Mouse (Mus musculus): ENCODE data around the gene Zfp771. TPM values are rescaled to one million over a fixed set of nuclear protein-coding genes. Genes with fewer than 3 reads are reported as not detected.

The Zfp771 gene
- polyA plus RNA-seq (2017; shearing (Covaris generic)) = 1.8 TPM

DNA sequence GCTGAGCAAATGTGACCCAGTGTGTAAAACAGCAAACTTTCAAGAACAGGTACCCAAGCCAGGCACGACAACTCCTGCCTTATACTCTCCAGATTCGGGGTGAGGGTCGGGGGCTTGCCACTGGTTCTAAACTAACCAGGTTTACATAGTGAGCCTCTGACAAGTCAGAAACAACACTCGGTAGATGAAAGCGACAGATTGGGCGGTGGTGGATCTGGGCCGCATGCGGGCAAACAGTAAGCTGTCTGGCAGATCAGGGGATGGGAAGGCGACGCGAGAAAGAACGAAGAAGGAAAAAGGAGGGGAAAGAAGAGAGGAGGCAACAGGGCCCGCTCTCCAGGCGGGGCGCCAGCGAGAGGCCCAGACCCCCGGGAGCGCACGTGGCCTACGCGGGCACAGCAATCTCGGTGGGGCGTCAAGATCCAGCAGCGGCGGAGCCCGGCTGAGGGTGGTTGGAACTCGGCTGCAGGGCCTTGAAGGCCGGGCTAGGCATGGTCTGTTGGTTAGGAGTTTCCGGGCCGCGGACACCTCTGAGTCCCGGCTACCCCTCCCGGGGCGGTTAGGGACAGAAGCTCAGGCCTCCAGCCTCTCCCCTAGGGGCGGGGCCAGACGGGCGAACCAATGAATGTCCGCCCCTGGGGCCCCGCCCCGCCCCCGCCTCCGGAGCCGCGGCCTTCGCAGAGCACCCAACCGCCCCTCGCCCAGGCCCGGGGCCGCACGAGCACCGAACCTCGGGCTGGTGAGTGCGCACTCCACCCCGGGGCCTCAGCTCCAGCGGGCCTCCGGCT lies at the start of gene Zfp771:
Gene Zfp771, plus strand, starts transcription at position 405 of the 788 bp plus-strand sequence.

DNA sequence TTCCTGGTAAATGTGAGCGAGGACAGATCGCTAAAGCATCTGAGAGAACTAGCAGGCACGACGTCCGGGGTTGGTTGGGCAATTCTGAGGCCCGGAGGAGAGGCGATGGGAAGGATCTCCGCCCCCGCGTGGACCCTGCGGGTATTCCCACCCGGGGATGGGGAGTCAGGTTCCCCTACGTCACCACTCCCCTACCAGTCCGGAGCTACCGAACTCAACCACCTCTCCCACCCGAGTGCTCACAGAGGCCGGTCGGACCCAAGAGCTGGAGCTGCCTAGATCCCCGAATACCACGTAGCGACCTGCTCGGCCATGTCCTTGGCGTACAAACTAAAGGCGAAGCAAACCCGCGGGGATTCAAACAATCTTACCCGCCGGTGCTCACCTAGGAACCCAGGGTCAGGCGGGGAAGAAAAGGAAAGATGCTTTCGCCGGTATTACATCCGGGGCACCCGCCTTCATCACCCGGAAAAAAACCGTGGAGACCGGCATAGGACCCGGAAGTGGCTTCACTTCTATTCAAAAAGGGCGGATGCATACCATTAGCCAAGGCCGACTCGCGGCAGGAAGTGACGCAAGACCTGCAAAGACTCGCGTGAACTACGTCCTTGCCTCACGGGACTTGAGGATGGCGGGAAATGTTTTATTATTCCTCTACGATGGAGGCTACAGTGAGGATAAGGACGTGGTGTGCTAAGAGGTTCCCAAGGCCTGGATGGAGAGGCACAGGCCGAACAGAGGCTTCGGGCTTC lies 48.4 kb upstream of the Zfp771 start, which contains the start of gene Cd2bp2:
Gene Cd2bp2, minus strand, starts transcription at position 507 of the 752 bp plus-strand sequence.

GRCm38 (mm10) chr7:127208295-127208552 lies 35.9 kb upstream of the Zfp771 start, which contains the start of gene Tbc1d10b:
TSS of gene Tbc1d10b (minus strand) at chr7:127208468.

DNA sequence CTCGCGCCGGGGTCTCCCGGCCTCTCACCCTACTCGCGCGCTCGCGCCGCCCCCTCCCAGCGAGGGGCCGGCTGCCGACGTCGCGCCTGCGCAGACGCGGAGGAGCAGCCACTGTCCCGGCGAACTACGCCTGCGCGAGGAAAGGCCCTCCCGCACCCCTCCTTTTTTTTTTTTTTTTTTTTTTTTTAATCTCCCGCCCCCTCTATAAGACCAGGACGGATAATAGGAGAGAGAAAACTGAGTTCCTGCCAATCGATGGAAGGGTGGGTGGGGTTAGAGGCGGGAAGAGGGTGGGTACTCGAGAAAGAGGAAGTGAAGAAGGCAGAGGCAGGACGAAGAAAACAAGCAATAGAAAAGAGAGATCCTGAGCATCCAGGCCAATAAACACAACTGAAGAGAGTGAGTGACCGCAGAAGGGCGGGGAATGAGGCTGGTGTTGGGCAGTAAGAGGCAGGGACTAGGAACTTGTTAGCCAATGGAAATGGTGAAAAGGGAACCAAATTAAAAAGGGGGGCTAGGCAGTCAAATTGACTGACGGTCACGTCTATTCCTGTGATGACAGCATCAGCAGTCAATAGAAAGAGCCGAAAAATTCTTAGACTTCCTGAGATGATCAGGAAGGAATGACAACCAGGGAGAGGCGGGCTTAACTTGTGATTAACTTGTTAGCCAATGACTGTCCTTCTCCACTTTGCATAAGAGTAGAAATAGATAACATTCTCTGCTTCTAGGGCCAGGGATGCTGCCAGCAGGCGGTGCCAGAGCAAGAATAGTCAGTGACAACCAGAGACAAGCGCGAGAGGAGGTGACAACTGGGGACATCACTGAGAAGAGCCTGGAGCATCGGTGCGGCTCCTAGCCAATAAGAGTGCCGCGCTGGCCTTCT lies 35.3 kb upstream of the Zfp771 start, which contains the start of gene Mylpf:
Gene Mylpf, plus strand, starts transcription at position 338 of the 886 bp plus-strand sequence.

DNA sequence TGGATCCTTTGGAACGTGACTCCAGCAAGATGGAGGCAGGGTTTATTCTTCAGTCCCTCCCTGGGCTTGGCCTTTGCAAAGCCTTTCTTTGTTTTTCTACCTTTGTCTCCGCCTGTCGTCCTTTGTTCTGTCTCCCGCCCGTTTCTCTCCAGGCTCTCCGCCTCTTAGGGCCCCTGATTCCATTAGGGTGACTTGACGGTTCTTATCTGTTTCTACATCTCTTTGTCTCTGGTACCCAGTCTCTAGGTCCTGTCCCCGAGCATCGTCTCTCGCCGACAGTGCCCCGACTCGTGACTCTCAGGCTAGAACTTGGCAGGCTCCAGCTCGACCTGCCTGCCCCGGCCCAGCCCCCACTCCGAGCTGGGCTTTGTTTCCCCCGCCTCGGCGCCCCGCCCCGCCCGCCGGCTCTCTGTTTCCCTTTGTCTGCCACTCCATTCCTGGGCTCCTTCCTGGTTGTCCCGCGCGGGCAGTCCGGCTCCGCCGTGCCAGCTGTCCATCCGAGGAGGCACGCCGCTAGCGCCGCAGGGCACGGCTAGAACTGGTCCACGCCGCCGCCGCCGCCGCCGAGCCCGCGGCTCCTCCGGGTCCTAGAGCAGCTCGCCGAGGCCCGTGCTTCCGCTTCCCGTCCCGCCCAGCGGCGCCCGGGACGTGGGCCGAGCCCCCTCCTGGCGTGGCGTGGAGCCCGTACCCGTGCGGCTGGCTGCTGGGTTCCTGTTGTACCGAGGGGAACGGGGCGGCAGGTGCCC lies 11.3 kb upstream of the Zfp771 start, which contains the start of the genes Zfp553 and Sept1:
Gene Zfp553, plus strand, starts transcription at position 440 of the 746 bp plus-strand sequence.
Gene Sept1, minus strand, starts transcription at position 509 of the 746 bp plus-strand sequence.

DNA sequence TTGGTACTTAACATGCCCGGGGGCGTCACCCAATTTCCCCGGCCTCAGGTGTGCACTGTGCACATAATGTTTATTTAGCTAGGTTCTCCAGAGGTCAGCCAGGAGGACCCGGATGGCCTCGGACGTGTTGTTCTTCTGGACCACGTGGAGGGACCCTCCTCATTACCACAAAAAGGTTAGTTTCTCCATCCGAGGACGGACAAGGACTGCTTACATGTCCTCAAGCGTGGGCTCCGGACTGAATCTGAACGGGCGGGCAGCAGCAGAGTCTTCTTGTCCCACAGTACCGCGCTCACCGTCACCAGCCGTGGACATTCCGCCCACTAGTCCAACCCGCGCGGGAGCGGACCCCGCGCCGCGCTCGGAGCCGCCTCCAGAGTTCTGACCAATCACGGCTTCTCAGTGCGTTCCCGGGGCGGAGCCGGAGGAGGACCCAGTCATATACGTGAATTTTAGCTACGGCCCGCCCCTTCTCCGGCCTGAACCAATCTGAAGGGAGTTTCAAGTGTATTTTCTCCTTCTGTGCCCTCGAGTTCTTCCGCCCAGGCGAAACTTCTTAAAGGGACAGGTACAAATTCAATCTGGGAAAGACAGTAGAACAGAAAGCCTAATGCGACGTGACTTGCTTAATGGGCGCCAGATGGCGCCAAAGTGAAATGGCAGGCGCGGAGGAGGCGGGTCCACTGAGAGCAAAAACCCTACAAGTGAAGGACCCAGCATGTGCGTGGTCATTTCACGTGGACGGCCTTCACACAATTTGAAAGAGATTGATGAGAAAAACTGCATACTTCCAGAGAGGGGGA lies 16.4 kb downstream of the Zfp771 start, which contains the start of gene Dctpp1:
Gene Dctpp1, minus strand, starts transcription at position 401 of the 803 bp plus-strand sequence.

DNA sequence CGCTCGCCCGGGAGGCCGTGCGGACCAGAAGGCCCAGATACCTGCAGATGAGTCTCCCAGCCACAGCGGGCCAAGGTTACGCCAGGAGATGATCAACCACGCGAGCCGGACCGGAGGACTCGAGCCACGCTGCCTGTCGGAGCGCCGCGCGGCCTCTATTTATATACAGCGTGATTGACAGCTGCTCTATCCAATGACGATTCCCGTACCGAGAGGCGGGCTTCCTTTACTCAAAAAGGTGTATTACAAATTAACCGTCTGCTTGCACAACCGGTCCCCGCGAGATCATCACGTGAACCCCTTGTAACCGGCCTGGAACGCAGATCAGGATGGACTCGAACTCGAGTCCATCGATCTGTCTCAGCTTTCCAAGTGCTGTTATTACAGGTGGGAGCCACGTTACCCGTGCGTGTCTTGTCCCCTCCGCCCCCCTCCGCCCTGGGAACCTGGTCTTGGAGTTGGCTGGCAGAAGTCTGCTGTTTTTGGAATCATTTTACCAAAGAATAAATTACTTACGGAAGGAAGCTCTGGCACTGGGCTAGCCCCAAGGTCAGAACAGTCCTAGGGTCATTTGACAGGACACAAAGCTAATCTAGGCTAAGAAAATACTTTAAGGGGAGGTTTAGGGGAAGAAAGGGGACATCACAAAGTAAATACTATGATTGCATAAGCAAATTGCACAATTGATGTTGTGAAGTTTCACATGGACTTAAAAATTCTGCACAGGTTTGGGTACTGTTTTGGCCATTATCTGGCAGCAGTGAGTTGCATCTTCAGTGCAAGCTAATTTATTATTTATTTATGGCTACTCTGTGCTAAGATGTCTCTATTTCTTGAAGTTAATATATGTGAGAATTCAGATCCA lies 30.1 kb downstream of the Zfp771 start, which contains the start of gene Sephs2:
Gene Sephs2, minus strand, starts transcription at position 131 of the 865 bp plus-strand sequence.

DNA sequence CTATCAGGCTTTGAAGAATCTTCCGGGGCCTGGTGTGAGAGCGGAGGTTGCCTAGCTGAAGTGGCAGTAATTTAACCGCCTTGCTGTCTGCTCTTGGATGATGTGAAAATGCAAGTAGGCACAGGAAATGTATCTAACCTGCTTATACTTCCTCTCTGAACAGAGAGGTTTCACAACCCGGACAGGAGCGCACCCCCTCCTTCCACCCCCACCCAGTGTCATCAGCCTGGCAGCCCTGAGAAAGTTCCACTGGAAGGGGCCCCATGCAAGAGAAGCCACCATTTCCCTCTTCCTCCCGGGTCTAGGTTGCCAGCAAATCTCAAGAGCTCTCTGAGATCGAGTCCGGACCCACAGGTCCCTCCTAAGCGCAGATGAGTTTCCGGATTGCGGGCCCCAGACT lies 52.0 kb downstream of the Zfp771 start, which contains the start of gene Itgal:
Gene Itgal, plus strand, starts transcription at position 163 of the 400 bp plus-strand sequence.

Other genes with a start within 250 kb of the Zfp771 start
- gene Mvp, start 229.7 kb upstream of the Zfp771 start, polyA plus RNA-seq (2017; shearing (Covaris generic)) = 61.2 TPM
- 1.2 TPM for gene Pagr1b, start 227.8 kb upstream of the Zfp771 start, polyA plus RNA-seq (2017; shearing (Covaris generic))
- 166 TPM for gene Pagr1a, start 226.9 kb upstream of the Zfp771 start, polyA plus RNA-seq (2017; shearing (Covaris generic))
- 47.3 TPM for gene Gm42742, start 223.2 kb upstream of the Zfp771 start, polyA plus RNA-seq (2017; shearing (Covaris generic))
- gene Prrt2, start 223.1 kb upstream of the Zfp771 start, polyA plus RNA-seq (2017; shearing (Covaris generic)) = 27.4 TPM
- 27.5 TPM for gene Maz, start 217.2 kb upstream of the Zfp771 start, polyA plus RNA-seq (2017; shearing (Covaris generic))
- 16.5 TPM for gene Kif22, start 201.8 kb upstream of the Zfp771 start, polyA plus RNA-seq (2017; shearing (Covaris generic))
- gene Zg16, start 156.9 kb upstream of the Zfp771 start, polyA plus RNA-seq (2017; shearing (Covaris generic)) = not detected
- gene AI467606, start 152.9 kb upstream of the Zfp771 start, polyA plus RNA-seq (2017; shearing (Covaris generic)) = 449 TPM
- gene Qprt, start 122.0 kb upstream of the Zfp771 start, polyA plus RNA-seq (2017; shearing (Covaris generic)) = 19.6 TPM
- gene Spn, start 106.5 kb upstream of the Zfp771 start, polyA plus RNA-seq (2017; shearing (Covaris generic)) = 78.6 TPM
- 89.7 TPM for gene Cd2bp2, start 48.2 kb upstream of the Zfp771 start, polyA plus RNA-seq (2017; shearing (Covaris generic))
- gene Tbc1d10b, start 35.8 kb upstream of the Zfp771 start, polyA plus RNA-seq (2017; shearing (Covaris generic)) = 11.7 TPM
- 18.9 TPM for gene Mylpf, start 35.4 kb upstream of the Zfp771 start, polyA plus RNA-seq (2017; shearing (Covaris generic))
- 26.7 TPM for gene Zfp553, start 11.2 kb upstream of the Zfp771 start, polyA plus RNA-seq (2017; shearing (Covaris generic))
- gene Sept1, start 11.1 kb upstream of the Zfp771 start, polyA plus RNA-seq (2017; shearing (Covaris generic)) = 480 TPM
- 36.1 TPM for gene Dctpp1, start 16.4 kb downstream of the Zfp771 start, polyA plus RNA-seq (2017; shearing (Covaris generic))
- 31.6 TPM for gene Sephs2, start 29.8 kb downstream of the Zfp771 start, polyA plus RNA-seq (2017; shearing (Covaris generic))
- 462 TPM for gene Itgal, start 52.0 kb downstream of the Zfp771 start, polyA plus RNA-seq (2017; shearing (Covaris generic))
- 0.49 TPM for gene Zfp768, start 101.3 kb downstream of the Zfp771 start, polyA plus RNA-seq (2017; shearing (Covaris generic))
- gene Zfp747, start 131.8 kb downstream of the Zfp771 start, polyA plus RNA-seq (2017; shearing (Covaris generic)) = 20.8 TPM
- 9.6 TPM for gene 9130019O22Rik, start 142.9 kb downstream of the Zfp771 start, polyA plus RNA-seq (2017; shearing (Covaris generic))
- gene E430018J23Rik, start 149.4 kb downstream of the Zfp771 start, polyA plus RNA-seq (2017; shearing (Covaris generic)) = 7.4 TPM
- 15.9 TPM for gene Zfp764, start 162.5 kb downstream of the Zfp771 start, polyA plus RNA-seq (2017; shearing (Covaris generic))
- 52.8 TPM for gene Zfp688, start 177.8 kb downstream of the Zfp771 start, polyA plus RNA-seq (2017; shearing (Covaris generic))
- gene Zfp689, start 204.9 kb downstream of the Zfp771 start, polyA plus RNA-seq (2017; shearing (Covaris generic)) = 10.1 TPM
- gene Prr14, start 215.3 kb downstream of the Zfp771 start, polyA plus RNA-seq (2017; shearing (Covaris generic)) = 156 TPM
- gene Fbrs, start 234.9 kb downstream of the Zfp771 start, polyA plus RNA-seq (2017; shearing (Covaris generic)) = 9.0 TPM

All from inflammation-experienced regulatory T-cells, adult 16 weeks (primary cell).